Mouse (Mus musculus): Measurements from ENCODE around the gene Lif. TPM values are rescaled to one million over a fixed set of nuclear protein-coding genes. Genes with fewer than 3 reads are reported as not detected.

Gene Lif
- polyA plus RNA-seq (2015; fragmentation: Nextera tagmentation; extraction: Ambion mirVana) = 0.62 and 0.92 TPM in 2 replicates

DNA sequence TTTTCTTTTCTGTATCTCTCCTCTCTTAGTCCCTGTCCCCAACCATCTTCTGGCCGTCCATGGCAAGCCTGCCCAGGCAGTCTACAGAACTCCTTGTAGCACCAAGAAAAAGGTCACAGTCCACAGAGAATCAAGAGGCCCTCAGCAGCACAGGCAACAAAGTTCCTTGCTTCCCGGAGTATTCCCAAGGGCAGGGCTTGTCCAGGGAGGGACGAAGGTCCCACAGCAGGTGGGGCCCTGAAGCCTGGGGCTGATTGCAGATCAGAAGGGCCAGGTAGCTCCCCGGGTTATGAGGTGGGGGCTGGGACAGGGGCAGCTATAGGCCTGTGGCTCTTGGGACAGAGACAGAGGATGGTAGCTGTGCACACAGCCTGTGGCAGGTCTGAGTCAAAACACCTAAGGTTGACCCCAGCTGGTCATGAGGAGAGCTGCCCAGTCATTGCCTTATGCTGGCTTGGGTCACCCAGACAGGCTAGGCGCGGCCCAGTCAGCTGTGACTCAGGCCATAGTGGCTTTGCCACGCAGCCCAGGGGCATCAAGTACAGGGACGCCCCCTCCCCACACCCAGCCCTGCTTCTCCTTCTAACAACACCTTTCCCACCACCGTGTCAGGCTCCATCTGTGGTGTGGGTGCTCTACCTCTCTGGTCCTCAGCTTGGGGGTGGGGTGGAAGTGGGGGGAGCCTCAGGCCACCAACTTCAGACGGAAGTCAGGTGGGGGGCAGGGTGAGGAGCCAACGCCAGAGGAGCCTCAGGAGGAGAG, at the start of gene Lif:
Gene Lif (plus strand): TSS at position 712 of the 762 bp plus-strand sequence.
- peak; percentile 79 for ATAC-seq
- Histone ChIP-seq H3K27me3 (replicated peaks) (no peaks in the 10 kb centered on the region), H3K36me3 (no peaks in the 10 kb centered on the region), H3K9ac (no peak within 1 kb of the TSS), H3K4me3 (replicated peaks) (no peak within 1 kb of the TSS), H3K9me3 (no peaks in the 10 kb centered on the region), H3K4me1 (replicated peaks) (peaks cover 37% of the 10 kb centered on the region), H3K27ac (peak within 1 kb of the TSS; percentile 74), H3K4me2 (replicated peaks) (peak within 1 kb of the TSS; percentile 54)
- 57% methylated on average over 11 of the region's 11 CpGs for WGBS

DNA sequence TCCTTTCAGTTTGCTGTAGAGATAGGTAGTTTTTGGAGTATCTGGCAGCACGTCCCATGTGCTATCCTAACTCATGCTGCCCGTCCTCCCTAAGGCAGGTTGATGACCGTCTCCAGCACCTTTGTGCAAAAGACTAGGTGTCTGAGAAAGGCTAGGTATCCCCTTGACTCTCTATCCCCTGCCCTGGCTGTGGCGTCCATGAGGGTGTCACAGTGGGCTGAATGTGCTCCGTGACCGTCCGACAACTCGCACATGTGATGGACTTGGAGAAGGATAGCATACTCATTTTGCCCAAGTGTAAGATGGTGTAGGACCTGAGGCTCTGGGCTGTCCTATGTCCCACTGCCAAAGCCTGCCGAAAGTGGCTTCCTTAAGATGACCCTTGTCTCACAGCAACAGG, 49.7 kb upstream of the Lif start:
- Histone ChIP-seq H3K27ac (no peak overlapping the region), H3K9ac (no peak overlapping the region), H3K36me3 (peaks cover 17% of the 10 kb centered on the region), H3K9me3 (no peaks in the 10 kb centered on the region), H3K4me1 (replicated peaks) (peaks cover 6% of the 10 kb centered on the region; the same call in 1 of the 2 replicates), H3K4me2 (replicated peaks) (no peak overlapping the region), H3K27me3 (replicated peaks) (no peaks in the 10 kb centered on the region), H3K4me3 (replicated peaks) (no peak overlapping the region)
- no peak for ATAC-seq
- WGBS = 92% methylated on average over 9 of the region's 9 CpGs

- no peak overlapping the region for H3K4me3 ChIP-seq (replicated peaks)
- H3K4me1 ChIP-seq (replicated peaks) = no peaks in the 10 kb centered on the region
- H3K27ac ChIP-seq = no peak overlapping the region
- 74% methylated on average over 5 of the region's 5 CpGs for WGBS
- no peak overlapping the region for H3K4me2 ChIP-seq (replicated peaks)
- peaks cover 26% of the 10 kb centered on the region for H3K36me3 ChIP-seq
- H3K27me3 ChIP-seq (replicated peaks) = no peaks in the 10 kb centered on the region
- H3K9ac ChIP-seq = no peak overlapping the region
- ATAC-seq = no peak
- no peaks in the 10 kb centered on the region for H3K9me3 ChIP-seq
These were observed 47.8 kb upstream of the Lif start for GRCm38 (mm10) chr11:4209556-4209955.

DNA sequence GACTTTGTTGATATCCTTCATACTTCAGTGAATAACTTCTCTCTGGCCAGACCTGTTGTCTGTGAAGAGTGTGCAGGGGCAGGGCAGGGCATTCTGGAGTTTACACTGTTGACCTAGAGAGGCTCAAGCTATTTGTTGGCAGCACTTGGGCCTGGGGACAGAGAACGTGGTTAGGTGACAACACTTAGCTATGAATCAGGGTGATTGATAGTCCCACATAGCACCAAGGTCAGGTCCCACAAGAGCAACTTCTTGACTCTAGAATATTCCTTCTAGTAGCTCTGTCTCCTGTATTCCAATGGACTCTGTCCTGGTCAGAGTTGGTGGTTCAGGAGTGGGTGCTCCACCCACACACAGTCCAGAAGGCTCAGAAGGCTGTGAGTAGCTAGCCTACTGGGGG, 46.6 kb upstream of the Lif start:
- H3K4me3 ChIP-seq (replicated peaks) = no peak overlapping the region
- no peaks in the 10 kb centered on the region for H3K9me3 ChIP-seq
- H3K4me2 ChIP-seq (replicated peaks) = no peak overlapping the region
- no peaks in the 10 kb centered on the region for H3K4me1 ChIP-seq (replicated peaks)
- H3K36me3 ChIP-seq = peaks cover 32% of the 10 kb centered on the region
- no peak overlapping the region for H3K27ac ChIP-seq
- 48% methylated on average over 1 of the region's 1 CpGs for WGBS
- no peak overlapping the region for H3K9ac ChIP-seq
- no peaks in the 10 kb centered on the region for H3K27me3 ChIP-seq (replicated peaks)
- ATAC-seq = no peak

DNA sequence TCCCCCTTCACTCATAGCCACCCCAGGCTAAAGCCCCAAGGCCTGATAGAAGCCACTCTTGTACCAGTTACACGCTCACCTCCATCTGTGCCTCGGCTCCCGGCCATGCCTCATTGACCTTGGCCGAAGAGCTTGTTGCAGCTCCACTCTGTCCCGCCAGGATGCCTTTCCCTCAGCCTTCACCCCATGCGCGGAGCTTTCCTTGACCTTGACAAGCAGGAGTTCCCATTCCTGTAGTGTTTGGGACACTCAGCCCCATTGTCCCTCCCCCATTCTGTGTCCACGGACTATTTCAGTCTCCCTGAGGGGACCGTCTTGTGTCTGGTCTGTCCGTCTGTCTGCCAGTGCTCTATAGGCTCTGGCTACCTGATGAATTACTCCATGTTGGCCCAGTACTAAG, 44.2 kb upstream of the Lif start:
- no peak for ATAC-seq
- Histone ChIP-seq H3K9me3 (no peaks in the 10 kb centered on the region), H3K4me2 (replicated peaks) (no peak overlapping the region), H3K4me1 (replicated peaks) (peaks cover 2% of the 10 kb centered on the region), H3K36me3 (peaks cover 32% of the 10 kb centered on the region), H3K27me3 (replicated peaks) (no peaks in the 10 kb centered on the region; the same call in 1 of the 2 replicates), H3K27ac (no peak overlapping the region), H3K9ac (no peak overlapping the region), H3K4me3 (replicated peaks) (no peak overlapping the region)
- 91% methylated on average over 10 of the region's 10 CpGs for WGBS

DNA sequence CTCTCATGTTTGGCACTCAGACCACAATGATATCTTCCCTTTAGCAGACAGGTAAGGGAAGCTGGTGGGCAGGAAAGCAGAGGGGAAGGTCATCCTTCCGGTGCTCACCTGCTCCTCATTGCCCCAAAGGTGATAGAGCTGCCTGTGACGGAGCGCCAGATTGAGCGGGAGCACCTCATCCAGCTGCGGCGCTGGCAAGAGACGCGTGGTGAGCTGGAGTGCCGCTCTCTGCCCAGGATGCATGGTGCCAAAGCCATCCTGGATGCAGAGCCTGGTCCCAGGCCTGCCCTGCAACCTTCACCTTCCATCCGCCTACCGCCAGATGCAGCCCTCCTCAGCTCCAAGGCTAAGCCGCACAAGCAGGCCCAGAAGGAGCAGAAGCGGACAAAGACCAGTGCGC, 42.8 kb upstream of the Lif start:
- Histone ChIP-seq H3K27ac (no peak overlapping the region), H3K36me3 (peaks cover 30% of the 10 kb centered on the region), H3K9ac (no peak overlapping the region), H3K4me2 (replicated peaks) (no peak overlapping the region), H3K4me3 (replicated peaks) (no peak overlapping the region), H3K4me1 (replicated peaks) (peaks cover 7% of the 10 kb centered on the region), H3K9me3 (no peaks in the 10 kb centered on the region), H3K27me3 (replicated peaks) (no peaks in the 10 kb centered on the region; the same call in 1 of the 2 replicates)
- no peak for ATAC-seq
- 93% methylated on average over 14 of the region's 14 CpGs for WGBS

- ATAC-seq = no peak
- no peaks in the 10 kb centered on the region; the same call in 1 of the 2 replicates for H3K27me3 ChIP-seq (replicated peaks)
- H3K4me3 ChIP-seq (replicated peaks) = no peak overlapping the region
- peaks cover 27% of the 10 kb centered on the region for H3K36me3 ChIP-seq
- H3K9me3 ChIP-seq = no peaks in the 10 kb centered on the region
- no peak overlapping the region for H3K4me2 ChIP-seq (replicated peaks)
- H3K9ac ChIP-seq = no peak overlapping the region
- H3K27ac ChIP-seq = no peak overlapping the region
- peaks cover 7% of the 10 kb centered on the region for H3K4me1 ChIP-seq (replicated peaks)
- 82% methylated on average over 10 of the region's 10 CpGs for WGBS
These were observed 42.3 kb upstream of the Lif start for GRCm38 (mm10) chr11:4215061-4215460.

- H3K27ac ChIP-seq = no peak overlapping the region
- no peak overlapping the region for H3K4me2 ChIP-seq (replicated peaks)
- peaks cover 25% of the 10 kb centered on the region for H3K36me3 ChIP-seq
- no peaks in the 10 kb centered on the region for H3K9me3 ChIP-seq
- 85% methylated on average over 9 of the region's 9 CpGs for WGBS
- no peaks in the 10 kb centered on the region; the same call in 1 of the 2 replicates for H3K27me3 ChIP-seq (replicated peaks)
- peaks cover 7% of the 10 kb centered on the region for H3K4me1 ChIP-seq (replicated peaks)
- no peak overlapping the region for H3K4me3 ChIP-seq (replicated peaks)
- H3K9ac ChIP-seq = no peak overlapping the region
- ATAC-seq = no peak
These were observed 40.9 kb upstream of the Lif start for GRCm38 (mm10) chr11:4216248-4217000.

- peak; percentile 91 for ATAC-seq
- H3K4me3 ChIP-seq (replicated peaks) = peak within 1 kb of the TSS; percentile 54
- H3K36me3 ChIP-seq = peaks cover 11% of the 10 kb centered on the region; the same call in 1 of the 2 replicates
- H3K4me1 ChIP-seq (replicated peaks) = peaks cover 7% of the 10 kb centered on the region
- no peaks in the 10 kb centered on the region; the same call in 1 of the 2 replicates for H3K27me3 ChIP-seq (replicated peaks)
- H3K9me3 ChIP-seq = no peaks in the 10 kb centered on the region
- peak within 1 kb of the TSS; percentile 59 for H3K9ac ChIP-seq
- WGBS = under 1% methylated on average over 56 of the region's 56 CpGs
- H3K4me2 ChIP-seq (replicated peaks) = peak within 1 kb of the TSS; percentile 98
- no peak within 1 kb of the TSS for H3K27ac ChIP-seq
These were observed 39.3 kb upstream of the Lif start, which contains the start of gene Castor1 for GRCm38 (mm10) chr11:4217914-4218629. Castor1 (plus strand) TSS chr11:4218225.

- H3K9me3 ChIP-seq = no peaks in the 10 kb centered on the region
- peak overlapping the region; percentile 54 for H3K4me3 ChIP-seq (replicated peaks)
- no peak overlapping the region for H3K27ac ChIP-seq
- peak overlapping the region; percentile 59 for H3K9ac ChIP-seq
- H3K4me2 ChIP-seq (replicated peaks) = peak overlapping the region; percentile 98
- no peaks in the 10 kb centered on the region; the same call in 1 of the 2 replicates for H3K27me3 ChIP-seq (replicated peaks)
- WGBS = 9% methylated on average over 6 of the region's 6 CpGs
- H3K36me3 ChIP-seq = peaks cover 11% of the 10 kb centered on the region; the same call in 1 of the 2 replicates
- peaks cover 9% of the 10 kb centered on the region for H3K4me1 ChIP-seq (replicated peaks)
- ATAC-seq = no peak
These were observed 38.7 kb upstream of the Lif start for GRCm38 (mm10) chr11:4218637-4219036.

GRCm38 (mm10) chr11:4219317-4219751, 38.0 kb upstream of the Lif start:
- no peaks in the 10 kb centered on the region; the same call in 1 of the 2 replicates for H3K27me3 ChIP-seq (replicated peaks)
- H3K4me3 ChIP-seq (replicated peaks) = no peak overlapping the region
- WGBS = 9% methylated on average over 2 of the region's 2 CpGs
- H3K36me3 ChIP-seq = peaks cover 8% of the 10 kb centered on the region; the same call in 1 of the 2 replicates
- H3K4me2 ChIP-seq (replicated peaks) = peak overlapping the region; percentile 98; the same call in 1 of the 2 replicates
- no peaks in the 10 kb centered on the region for H3K9me3 ChIP-seq
- no peak overlapping the region for H3K27ac ChIP-seq
- H3K9ac ChIP-seq = no peak overlapping the region
- ATAC-seq = no peak
- H3K4me1 ChIP-seq (replicated peaks) = peaks cover 9% of the 10 kb centered on the region

GRCm38 (mm10) chr11:4219908-4220307, 37.4 kb upstream of the Lif start:
- no peaks in the 10 kb centered on the region; the same call in 1 of the 2 replicates for H3K27me3 ChIP-seq (replicated peaks)
- no peak overlapping the region for H3K9ac ChIP-seq
- H3K4me2 ChIP-seq (replicated peaks) = no peak overlapping the region
- no peak for ATAC-seq
- H3K36me3 ChIP-seq = peaks cover 2% of the 10 kb centered on the region; the same call in 1 of the 2 replicates
- WGBS = 64% methylated on average over 9 of the region's 9 CpGs
- no peak overlapping the region for H3K27ac ChIP-seq
- peaks cover 9% of the 10 kb centered on the region for H3K4me1 ChIP-seq (replicated peaks)
- H3K4me3 ChIP-seq (replicated peaks) = no peak overlapping the region
- no peaks in the 10 kb centered on the region for H3K9me3 ChIP-seq

Data from intestine, embryonic 15.5 days (tissue).